Mouse (Mus musculus): ENCODE data around the gene Rasl2-9. TPM values are rescaled to one million over a fixed set of nuclear protein-coding genes. Genes with fewer than 3 reads are reported as not detected.
"Not testable (repeated sequence)": the region's sequence is repeated elsewhere in the genome, so short reads cannot be mapped to it uniquely, and the experiment has no call there.

The Rasl2-9 gene
- polyA plus RNA-seq (2014; fragmentation: Nextera tagmentation; extraction: Ambion mirVana), result 2.2 and 2.5 TPM in 2 replicates

DNA sequence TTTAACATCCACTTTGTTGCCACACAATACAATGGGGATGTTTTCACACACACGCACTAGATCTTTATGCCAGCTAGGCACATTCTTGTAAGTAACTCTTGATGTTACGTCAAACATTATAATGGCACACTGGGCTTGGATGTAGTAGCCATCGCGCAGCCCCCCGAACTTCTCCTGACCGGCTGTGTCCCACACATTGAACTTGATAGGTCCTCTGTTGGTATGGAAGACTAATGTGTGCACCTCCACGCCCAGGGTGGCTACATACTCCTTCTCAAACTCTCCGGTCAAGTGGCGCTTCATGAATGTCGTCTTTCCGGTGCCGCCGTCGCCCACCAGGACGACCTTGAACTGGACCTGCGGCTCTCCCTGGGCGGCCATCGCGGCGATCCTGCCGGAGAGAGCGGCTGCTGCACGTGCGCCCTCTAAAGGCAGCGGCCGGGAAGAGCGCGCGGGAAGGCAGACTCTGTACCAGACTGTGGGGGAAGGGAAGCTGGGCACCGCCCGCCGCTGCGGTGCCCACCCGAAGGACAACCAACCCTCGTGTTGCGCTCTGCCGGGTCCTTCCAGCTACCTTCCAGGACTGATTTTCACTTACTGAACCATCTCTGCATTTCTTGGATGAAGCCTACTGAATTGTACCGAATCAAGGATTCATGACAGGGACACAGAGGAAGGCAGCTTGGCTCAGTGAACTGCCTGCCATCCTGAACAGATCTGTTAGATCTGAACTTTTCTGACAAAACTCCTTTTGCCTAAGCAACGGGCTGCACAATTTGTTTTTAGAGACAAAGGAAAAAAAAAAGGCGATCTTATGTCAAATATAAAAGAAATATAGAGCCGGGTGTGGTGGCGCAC lies at the start of gene Rasl2-9:
TSS of gene Rasl2-9 (minus strand) at position 402 of the 858 bp plus-strand sequence.
- peak within 1 kb of the TSS; percentile 68 for H3K9ac ChIP-seq (ENCODE audit: low read length)
- 16% methylated on average over 39 of the region's 42 CpGs for WGBS

DNA sequence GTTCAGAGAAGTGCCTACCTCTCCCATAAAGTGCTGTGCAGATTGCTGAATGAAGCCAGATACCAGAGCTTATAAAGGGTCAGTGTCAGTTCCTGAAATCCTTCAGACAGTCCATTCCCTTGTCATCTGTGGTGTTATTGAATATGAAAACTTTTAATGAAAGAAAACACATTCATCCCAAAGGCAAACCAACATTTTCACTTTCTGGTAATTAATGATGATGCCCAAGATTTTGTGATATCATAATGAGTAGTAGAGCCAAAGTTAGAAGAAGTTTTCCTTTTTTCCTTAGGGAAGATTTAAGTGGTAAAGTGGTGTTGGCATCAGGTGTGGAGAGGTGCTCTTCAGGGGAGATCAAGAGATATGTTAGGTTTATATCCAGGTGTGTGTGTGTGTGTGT lies 23.8 kb upstream of the Rasl2-9 start, which contains the start of gene Vmn1r55:
TSS of gene Vmn1r55 (minus strand) at position 101 of the 400 bp plus-strand sequence.
- not testable (repeated sequence) for ATAC-seq (ENCODE audit: insufficient number of reproducible peaks, insufficient read depth, low FRiP score, low read depth); H3K4me2 ChIP-seq (ENCODE audit: low read length)

More for the DNA sequence above, at the start of gene Rasl2-9:
- no peaks in the 10 kb centered on the region for H3K9me3 ChIP-seq (ENCODE audit: control insufficient read depth, low read length)
- H3K4me3 ChIP-seq (ENCODE audit: control insufficient read depth in 1 of 2, insufficient read depth in 1 of 2, low read depth in 1 of 2, low read length in 2 of 2), result peak within 1 kb of the TSS; percentile 31 to 38
- no peaks in the 10 kb centered on the region for H3K36me3 ChIP-seq (ENCODE audit: control insufficient read depth, insufficient read depth, low read length)
- H3K4me2 ChIP-seq (ENCODE audit: low read length), result peak within 1 kb of the TSS; percentile 77
- ATAC-seq (ENCODE audit: insufficient number of reproducible peaks, insufficient read depth, low FRiP score, low read depth), result peak; percentile 72
- H3K27ac ChIP-seq (replicated peaks in 1 of 2; ENCODE audit: control insufficient read depth in 1 of 2, insufficient read depth in 1 of 2, low read depth in 2 of 2, low read length in 2 of 2), result 0 out of 4 replicates have a peak within 1 kb of the TSS, but pooled peaks of 1 of the 2 experiments have one; percentile 14
- H3K27me3 ChIP-seq (ENCODE audit: control insufficient read depth, insufficient read depth, low read length), result no peaks in the 10 kb centered on the region
- H3K4me1 ChIP-seq (ENCODE audit: control insufficient read depth in 2 of 2, insufficient read depth in 2 of 2, low read length in 2 of 2), result peaks cover 0 to 2% of the 10 kb centered on the region in 2 experiments; a peak in 1 of 4 replicates

DNA sequence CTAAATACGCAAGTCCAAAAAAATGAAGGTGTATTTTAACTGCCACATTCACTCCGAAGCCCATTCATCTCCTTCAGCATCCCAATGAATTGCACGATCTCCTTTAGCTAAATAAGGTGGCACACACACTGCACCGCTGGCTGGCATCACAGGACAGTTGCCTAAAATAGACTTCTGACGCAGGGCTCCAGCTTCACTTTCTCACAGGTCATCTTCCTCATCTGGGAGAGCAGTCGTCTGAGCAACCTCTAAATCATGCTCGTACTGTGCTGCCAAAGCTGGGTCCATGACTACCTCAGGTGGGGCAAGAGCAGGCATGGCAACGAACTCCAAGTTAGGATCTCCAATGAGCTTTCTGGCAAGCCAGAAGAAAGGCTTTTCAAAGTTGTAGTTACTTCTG lies 672 bp downstream of the Rasl2-9 start:
- peak overlapping the region; percentile 77 for H3K4me2 ChIP-seq (ENCODE audit: low read length)
- 71% methylated on average over 8 of the region's 8 CpGs for WGBS
- peaks cover 0 to 2% of the 10 kb centered on the region in 2 experiments; a peak in 1 of 4 replicates for H3K4me1 ChIP-seq (ENCODE audit: control insufficient read depth in 2 of 2, insufficient read depth in 2 of 2, low read length in 2 of 2)
- H3K27me3 ChIP-seq (ENCODE audit: control insufficient read depth, insufficient read depth, low read length), result no peaks in the 10 kb centered on the region
- H3K4me3 ChIP-seq (ENCODE audit: control insufficient read depth in 1 of 2, insufficient read depth in 1 of 2, low read depth in 1 of 2, low read length in 2 of 2), result no peak overlapping the region
- no peak overlapping the region for H3K27ac ChIP-seq (replicated peaks in 1 of 2; ENCODE audit: control insufficient read depth in 1 of 2, insufficient read depth in 1 of 2, low read depth in 2 of 2, low read length in 2 of 2)
- ATAC-seq (ENCODE audit: insufficient number of reproducible peaks, insufficient read depth, low FRiP score, low read depth), result no peak
- no peaks in the 10 kb centered on the region for H3K9me3 ChIP-seq (ENCODE audit: control insufficient read depth, low read length)
- H3K9ac ChIP-seq (ENCODE audit: low read length), result no peak overlapping the region
- H3K36me3 ChIP-seq (ENCODE audit: control insufficient read depth, insufficient read depth, low read length), result no peaks in the 10 kb centered on the region

More for the DNA sequence above, 23.8 kb upstream of the Rasl2-9 start, which contains the start of gene Vmn1r55:
- not testable (repeated sequence) for H3K27me3 ChIP-seq (ENCODE audit: control insufficient read depth, insufficient read depth, low read length); H3K9me3 ChIP-seq (ENCODE audit: control insufficient read depth, low read length); H3K4me3 ChIP-seq (ENCODE audit: control insufficient read depth in 1 of 2, insufficient read depth in 1 of 2, low read depth in 1 of 2, low read length in 2 of 2); H3K4me1 ChIP-seq (ENCODE audit: control insufficient read depth in 2 of 2, insufficient read depth in 2 of 2, low read length in 2 of 2); H3K27ac ChIP-seq (replicated peaks in 1 of 2; ENCODE audit: control insufficient read depth in 1 of 2, insufficient read depth in 1 of 2, low read depth in 2 of 2, low read length in 2 of 2); H3K9ac ChIP-seq (ENCODE audit: low read length); H3K36me3 ChIP-seq (ENCODE audit: control insufficient read depth, insufficient read depth, low read length)

DNA sequence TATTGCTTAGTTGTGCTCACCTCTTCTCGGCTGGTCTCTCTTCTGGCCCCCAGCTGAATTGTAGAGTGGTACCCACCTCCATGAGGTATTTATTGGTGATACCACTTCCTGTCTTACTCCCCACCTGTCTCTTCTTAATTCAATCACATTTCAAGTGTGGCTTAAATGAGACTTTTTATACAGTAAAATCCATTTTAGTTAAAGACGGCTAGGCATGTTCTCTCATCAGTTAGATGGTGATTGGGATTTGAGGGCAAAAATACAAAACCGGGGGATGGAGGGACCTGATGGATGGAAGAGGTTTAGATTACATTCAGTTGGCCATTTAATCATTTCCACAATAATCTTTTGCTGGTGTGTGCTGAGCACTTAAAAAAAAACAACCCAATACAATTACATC lies 8.9 kb downstream of the Rasl2-9 start, which contains the start of gene Rfpl4:
TSS of gene Rfpl4 (minus strand) at position 101 of the 400 bp plus-strand sequence.
- Histone ChIP-seq H3K27me3 (ENCODE audit: control insufficient read depth, insufficient read depth, low read length) (no peaks in the 10 kb centered on the region), H3K27ac (replicated peaks in 1 of 2; ENCODE audit: control insufficient read depth in 1 of 2, insufficient read depth in 1 of 2, low read depth in 2 of 2, low read length in 2 of 2) (no peak within 1 kb of the TSS), H3K36me3 (ENCODE audit: control insufficient read depth, insufficient read depth, low read length) (no peaks in the 10 kb centered on the region), H3K9ac (ENCODE audit: low read length) (no peak within 1 kb of the TSS), H3K4me2 (ENCODE audit: low read length) (no peak within 1 kb of the TSS), H3K4me1 (ENCODE audit: control insufficient read depth in 2 of 2, insufficient read depth in 2 of 2, low read length in 2 of 2) (no peaks in the 10 kb centered on the region), H3K9me3 (ENCODE audit: control insufficient read depth, low read length) (no peaks in the 10 kb centered on the region), H3K4me3 (ENCODE audit: control insufficient read depth in 1 of 2, insufficient read depth in 1 of 2, low read depth in 1 of 2, low read length in 2 of 2) (no peak within 1 kb of the TSS)
- no peak for ATAC-seq (ENCODE audit: insufficient number of reproducible peaks, insufficient read depth, low FRiP score, low read depth)
- 75% methylated on average over 3 of the region's 3 CpGs for WGBS

DNA sequence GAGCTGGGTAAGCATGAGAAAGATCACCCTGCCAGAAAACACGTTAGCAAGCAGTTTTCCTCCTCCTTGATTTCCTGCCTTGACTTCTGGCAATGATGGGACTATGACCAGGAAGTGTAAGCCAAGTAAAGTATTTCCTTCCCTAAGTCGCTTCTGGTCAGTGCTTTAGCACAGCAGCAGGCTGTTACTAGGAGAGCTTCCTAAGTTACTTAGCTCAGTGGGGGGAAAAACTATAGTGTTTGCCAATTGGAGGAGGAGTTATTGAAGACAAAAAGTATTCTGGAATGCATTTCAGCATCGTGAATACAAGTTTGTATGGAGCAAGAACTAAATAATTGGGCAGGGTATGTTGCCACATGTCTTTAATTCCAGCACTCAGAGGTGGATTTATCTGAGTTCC lies 13.0 kb downstream of the Rasl2-9 start:
- Histone ChIP-seq H3K9me3 (ENCODE audit: control insufficient read depth, low read length) (0 out of 2 replicates have a peak, but pooled peaks cover 4% of the 10 kb centered on the region), H3K4me1 (ENCODE audit: control insufficient read depth in 2 of 2, insufficient read depth in 2 of 2, low read length in 2 of 2) (no peaks in the 10 kb centered on the region)

DNA sequence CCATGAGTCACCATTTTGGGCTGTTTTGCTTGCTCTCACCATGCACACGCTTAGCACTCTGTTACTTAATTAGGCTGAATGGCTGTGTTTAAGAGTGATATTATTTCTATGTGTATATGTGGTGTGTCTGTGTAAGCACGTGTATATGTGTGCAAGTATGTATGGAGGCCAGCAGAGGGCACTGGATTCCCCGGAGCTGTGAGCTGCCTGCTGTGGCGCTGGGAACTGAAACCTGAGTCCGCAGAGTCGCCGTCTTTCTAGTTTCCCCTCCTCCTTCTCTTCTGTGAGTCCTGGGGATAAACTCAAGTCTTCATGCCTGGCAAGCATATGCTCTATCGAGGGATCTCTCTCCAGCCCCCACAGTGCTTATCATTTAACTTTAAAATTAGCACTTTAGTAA lies 16.4 kb downstream of the Rasl2-9 start:
- H3K4me2 ChIP-seq (ENCODE audit: low read length), result no peak overlapping the region
- no peaks in the 10 kb centered on the region for H3K4me1 ChIP-seq (ENCODE audit: control insufficient read depth in 2 of 2, insufficient read depth in 2 of 2, low read length in 2 of 2)
- H3K4me3 ChIP-seq (ENCODE audit: control insufficient read depth in 1 of 2, insufficient read depth in 1 of 2, low read depth in 1 of 2, low read length in 2 of 2), result no peak overlapping the region
- no peak for ATAC-seq (ENCODE audit: insufficient number of reproducible peaks, insufficient read depth, low FRiP score, low read depth)
- WGBS, result 81% methylated on average over 8 of the region's 8 CpGs
- H3K27me3 ChIP-seq (ENCODE audit: control insufficient read depth, insufficient read depth, low read length), result no peaks in the 10 kb centered on the region
- H3K9me3 ChIP-seq (ENCODE audit: control insufficient read depth, low read length), result 0 out of 2 replicates have a peak, but pooled peaks cover 4% of the 10 kb centered on the region
- no peak overlapping the region for H3K9ac ChIP-seq (ENCODE audit: low read length)
- no peak overlapping the region for H3K27ac ChIP-seq (replicated peaks in 1 of 2; ENCODE audit: control insufficient read depth in 1 of 2, insufficient read depth in 1 of 2, low read depth in 2 of 2, low read length in 2 of 2)
- H3K36me3 ChIP-seq (ENCODE audit: control insufficient read depth, insufficient read depth, low read length), result no peaks in the 10 kb centered on the region

More for the DNA sequence above, 13.0 kb downstream of the Rasl2-9 start:
- Histone ChIP-seq H3K9ac (ENCODE audit: low read length) (no peak overlapping the region), H3K36me3 (ENCODE audit: control insufficient read depth, insufficient read depth, low read length) (no peaks in the 10 kb centered on the region), H3K4me2 (ENCODE audit: low read length) (no peak overlapping the region), H3K27me3 (ENCODE audit: control insufficient read depth, insufficient read depth, low read length) (no peaks in the 10 kb centered on the region), H3K27ac (replicated peaks in 1 of 2; ENCODE audit: control insufficient read depth in 1 of 2, insufficient read depth in 1 of 2, low read depth in 2 of 2, low read length in 2 of 2) (no peak overlapping the region), H3K4me3 (ENCODE audit: control insufficient read depth in 1 of 2, insufficient read depth in 1 of 2, low read depth in 1 of 2, low read length in 2 of 2) (no peak overlapping the region)
- ATAC-seq (ENCODE audit: insufficient number of reproducible peaks, insufficient read depth, low FRiP score, low read depth), result no peak
- 32% methylated on average over 3 of the region's 3 CpGs for WGBS

DNA sequence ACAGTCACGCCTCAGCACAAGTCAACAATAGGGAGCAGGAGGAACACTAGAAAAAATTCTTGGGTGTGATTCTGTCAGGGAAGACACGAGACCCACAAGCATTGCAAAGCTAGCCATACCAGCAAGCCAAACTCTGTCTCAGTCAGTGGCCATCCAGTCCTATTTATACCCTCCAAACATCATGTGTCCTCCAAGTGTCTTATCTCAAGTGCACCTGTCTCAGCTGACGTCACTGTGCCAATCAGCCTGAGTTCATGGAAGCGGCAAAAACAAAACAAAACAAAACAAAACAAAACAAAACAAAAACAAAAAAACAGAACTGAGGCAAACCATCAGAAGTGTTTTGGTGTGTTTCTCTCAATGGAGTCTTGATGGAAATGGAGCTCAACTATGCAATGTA lies 17.5 kb downstream of the Rasl2-9 start:
- H3K4me2 ChIP-seq (ENCODE audit: low read length), result no peak overlapping the region
- 0 out of 2 replicates have a peak, but pooled peaks cover 4% of the 10 kb centered on the region for H3K9me3 ChIP-seq (ENCODE audit: control insufficient read depth, low read length)
- no peaks in the 10 kb centered on the region for H3K4me1 ChIP-seq (ENCODE audit: control insufficient read depth in 2 of 2, insufficient read depth in 2 of 2, low read length in 2 of 2)
- H3K36me3 ChIP-seq (ENCODE audit: control insufficient read depth, insufficient read depth, low read length), result no peaks in the 10 kb centered on the region
- 48% methylated on average over 4 of the region's 4 CpGs for WGBS
- no peaks in the 10 kb centered on the region for H3K27me3 ChIP-seq (ENCODE audit: control insufficient read depth, insufficient read depth, low read length)
- H3K9ac ChIP-seq (ENCODE audit: low read length), result no peak overlapping the region
- H3K27ac ChIP-seq (replicated peaks in 1 of 2; ENCODE audit: control insufficient read depth in 1 of 2, insufficient read depth in 1 of 2, low read depth in 2 of 2, low read length in 2 of 2), result no peak overlapping the region
- no peak overlapping the region for H3K4me3 ChIP-seq (ENCODE audit: control insufficient read depth in 1 of 2, insufficient read depth in 1 of 2, low read depth in 1 of 2, low read length in 2 of 2)
- ATAC-seq (ENCODE audit: insufficient number of reproducible peaks, insufficient read depth, low FRiP score, low read depth), result no peak

All from heart, embryonic 14.5 days (tissue).